In the genomic region with DNA sequence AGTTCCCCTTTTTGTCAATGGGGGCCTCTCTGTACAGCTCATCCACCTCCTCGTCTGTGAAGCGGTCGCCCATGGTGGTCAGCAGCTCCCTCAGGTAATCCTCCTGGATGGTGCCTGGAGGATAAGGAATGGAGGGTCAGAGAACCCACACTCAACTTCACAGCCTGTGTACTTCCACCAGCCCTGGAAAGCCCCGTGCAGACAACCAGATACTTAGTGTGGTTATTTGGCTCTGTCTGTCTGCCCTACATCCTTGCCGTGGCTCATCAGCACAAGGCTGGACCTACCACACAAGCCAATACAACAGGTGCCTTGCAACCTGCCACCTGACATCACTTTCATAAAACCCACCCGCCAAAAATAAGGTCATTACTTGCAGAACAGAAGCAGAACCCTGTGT, we compare ENCODE assay signal across 25 mouse cellular contexts. TPM values are rescaled to one million over a fixed set of nuclear protein-coding genes. Genes with fewer than 3 reads are reported as not detected.
DNase-seq lines count a peak whose midpoint lies in the region; ATAC-seq and TF ChIP-seq lines count a peak whose summit lies in the region.
"Had no signal": no experiment of that assay in that cellular context is flagged by ENCODE, and none has a peak within 500 bp of the region (broad histone marks: within the 10 kb centered on the region; RNA-seq: fewer than 3 reads in every experiment).

No protein-coding gene starts in this region.

- 69% methylated on average over 6 of the region's 6 CpGs for WGBS in heart, embryonic 11.5 days (ENCODE audit: insufficient replicate concordance)
- WGBS in intestine, embryonic 16.5 days, result 82% methylated on average over 6 of the region's 6 CpGs
- 73% methylated on average over 6 of the region's 6 CpGs for WGBS in intestine, embryonic 15.5 days
- 58% methylated on average over 6 of the region's 6 CpGs for WGBS in heart, postnatal 0 days
- WGBS in midbrain, embryonic 10.5 days, result 92% methylated on average over 6 of the region's 6 CpGs

- H3K9ac ChIP-seq in heart, embryonic 11.5 days (ENCODE audit: low read depth, low read length), result no peak overlapping the region
- no peak overlapping the region for H3K9ac ChIP-seq in intestine, embryonic 16.5 days (ENCODE audit: low read depth, low read length)
- H3K9ac ChIP-seq in intestine, embryonic 15.5 days, result no peak overlapping the region
- no peak overlapping the region for H3K9ac ChIP-seq in CH12.LX (ENCODE audit: insufficient read depth, low read depth)
- H3K9ac ChIP-seq in heart, postnatal 0 days (replicated peaks; ENCODE audit: low read depth, low read length), result no peak overlapping the region
- H3K9ac ChIP-seq: embryonic facial prominence, embryonic 15.5 days; forebrain, embryonic 12.5 days; forebrain, postnatal 0 days; liver, embryonic 15.5 days; neural tube, embryonic 15.5 days had no signal

- peaks cover 55% of the 10 kb centered on the region for H3K79me2 ChIP-seq in CH12.LX (replicated peaks; ENCODE audit: control insufficient read depth, extremely low read depth, insufficient read depth, poor library complexity, severe bottlenecking)

- H3K36me3 ChIP-seq in heart, embryonic 11.5 days (ENCODE audit: control insufficient read depth, insufficient read depth, low read length), result peaks cover 22% of the 10 kb centered on the region
- 0 out of 2 replicates have a peak, but pooled peaks cover 17% of the 10 kb centered on the region for H3K36me3 ChIP-seq in intestine, embryonic 16.5 days (ENCODE audit: control insufficient read depth, insufficient read depth, low read length)
- peaks cover 17% of the 10 kb centered on the region; the same call in 1 of the 2 replicates for H3K36me3 ChIP-seq in intestine, embryonic 15.5 days
- peaks cover 20 to 54% of the 10 kb centered on the region in 2 experiments for H3K36me3 ChIP-seq in CH12.LX (replicated peaks in 1 of 2; ENCODE audit: control insufficient read depth in 1 of 2, insufficient read depth in 1 of 2, low read length in 1 of 2)
- peaks cover 47% of the 10 kb centered on the region for H3K36me3 ChIP-seq in heart, postnatal 0 days (replicated peaks; ENCODE audit: control insufficient read depth, insufficient read depth, low read length)
- peaks cover 57% of the 10 kb centered on the region for H3K36me3 ChIP-seq in midbrain, embryonic 10.5 days

- no peak for ATAC-seq in heart, embryonic 11.5 days (replicated peaks; ENCODE audit: insufficient number of reproducible peaks, low FRiP score, low TSS enrichment)
- no peak for ATAC-seq in intestine, embryonic 16.5 days
- ATAC-seq in intestine, embryonic 15.5 days, result no peak
- ATAC-seq in heart, postnatal 0 days (ENCODE audit: insufficient read depth, low read depth), result no peak
- ATAC-seq: forebrain, postnatal 0 days; hindbrain, embryonic 16.5 days had no signal

- DNase-seq in heart, adult 9 months (ENCODE audit: low spot score in 2 of 2), result no peak
- DNase-seq in CH12.LX (ENCODE audit: extremely low read depth), result no peak
- no peak for DNase-seq in heart, postnatal 0 days (ENCODE audit: low spot score)
- DNase-seq in midbrain, embryonic 10.5 days (ENCODE audit: low spot score), result no peak
- DNase-seq: adrenal gland, adult 8-10 months; cerebellum, adult 2 months; cerebellum, postnatal 14 days; forebrain, postnatal 0 days; gastrocnemius, postnatal 14 days; kidney, adult 8-10 months; layer of hippocampus, adult 9-11 months; lung, postnatal 36 days; midbrain, embryonic 14.5 days; retina, postnatal 1 day; right cerebral cortex, postnatal 25 days; thymus, postnatal 14 days had no signal

- TF ChIP-seq RAD21 in CH12.LX (IDR thresholded peaks at IDR 0.05; ENCODE audit: low read depth, low read length), result no peak

- dilution Hi-C loops in CH12.LX (cut with MboI; ENCODE audit: extremely low pct_ligation_motif_present, extremely low pct_unique_long_range_greater_than_20kb, low sequenced_read_pairs), result no loop called here

- no peak; the same call in 1 of the 2 replicates for TF ChIP-seq EP300 in CH12.LX (IDR thresholded peaks at IDR 0.05; ENCODE audit: low read length)
- TF ChIP-seq EP300 in heart, postnatal 0 days (IDR thresholded peaks at IDR 0.05; ENCODE audit: low read depth), result no peak

- in situ Hi-C loops in CH12.LX (cut with MboI; ENCODE audit: low pct_ligation_motif_present, low pct_unique_long_range_greater_than_20kb, low sequenced_read_pairs), result no loop called here

- TF ChIP-seq POLR2A in CH12.LX (IDR thresholded peaks at IDR 0.05; ENCODE audit: low read depth, low read length), result no peak

- H3K4me2 ChIP-seq in heart, embryonic 11.5 days, result no peak overlapping the region
- H3K4me2 ChIP-seq in intestine, embryonic 16.5 days (ENCODE audit: low read depth, low read length), result no peak overlapping the region
- no peak overlapping the region for H3K4me2 ChIP-seq in intestine, embryonic 15.5 days (replicated peaks)
- peak overlapping the region; percentile 61; the same call in 1 of the 2 replicates for H3K4me2 ChIP-seq in CH12.LX (ENCODE audit: insufficient read depth, low read depth, poor library complexity, severe bottlenecking)
- H3K4me2 ChIP-seq in heart, postnatal 0 days (ENCODE audit: low read depth, low read length), result no peak overlapping the region
- H3K4me2 ChIP-seq: embryonic facial prominence, embryonic 15.5 days; forebrain, embryonic 12.5 days; liver, embryonic 15.5 days; neural tube, embryonic 15.5 days had no signal

- 0 out of 2 replicates have a peak overlapping the region, but pooled peaks have one; percentile 46 for H3K27ac ChIP-seq in heart, embryonic 11.5 days (ENCODE audit: low read depth, low read length)
- H3K27ac ChIP-seq in intestine, embryonic 16.5 days (ENCODE audit: low read length), result peak overlapping the region; percentile 0; the same call in 1 of the 2 replicates
- no peak overlapping the region for H3K27ac ChIP-seq in intestine, embryonic 15.5 days
- H3K27ac ChIP-seq in CH12.LX (ENCODE audit: insufficient read depth, low read depth), result peak overlapping the region; percentile 55
- H3K27ac ChIP-seq in heart, postnatal 0 days (ENCODE audit: low read depth), result peak overlapping the region; percentile 94
- no peak overlapping the region for H3K27ac ChIP-seq in midbrain, embryonic 10.5 days (replicated peaks)
- H3K27ac ChIP-seq: embryonic facial prominence, embryonic 10.5 days; liver, embryonic 15.5 days; neural tube, embryonic 15.5 days had no signal

- H3K9me3 ChIP-seq in heart, embryonic 11.5 days (replicated peaks; ENCODE audit: control insufficient read depth, low read length), result no peaks in the 10 kb centered on the region
- no peaks in the 10 kb centered on the region for H3K9me3 ChIP-seq in intestine, embryonic 16.5 days (ENCODE audit: control insufficient read depth, low read length)
- H3K9me3 ChIP-seq in intestine, embryonic 15.5 days, result no peaks in the 10 kb centered on the region
- H3K9me3 ChIP-seq in CH12.LX (replicated peaks; ENCODE audit: low read length), result no peaks in the 10 kb centered on the region
- H3K9me3 ChIP-seq in heart, postnatal 0 days (replicated peaks; ENCODE audit: control insufficient read depth, low read length), result no peaks in the 10 kb centered on the region
- H3K9me3 ChIP-seq in midbrain, embryonic 10.5 days (replicated peaks), result no peaks in the 10 kb centered on the region
- H3K9me3 ChIP-seq: embryonic facial prominence, embryonic 10.5 days; embryonic facial prominence, embryonic 15.5 days; forebrain, embryonic 12.5 days; liver, embryonic 15.5 days; neural tube, embryonic 15.5 days had no signal

- H3K4me3 ChIP-seq in heart, embryonic 11.5 days (ENCODE audit: low read depth, low read length), result no peak overlapping the region
- no peak overlapping the region for H3K4me3 ChIP-seq in intestine, embryonic 16.5 days (ENCODE audit: low read length)
- no peak overlapping the region for H3K4me3 ChIP-seq in intestine, embryonic 15.5 days (replicated peaks)
- no peak overlapping the region for H3K4me3 ChIP-seq in CH12.LX (replicated peaks in 1 of 3; ENCODE audit: low read depth in 2 of 3, low read length in 2 of 3, poor library complexity in 1 of 3)
- H3K4me3 ChIP-seq in heart, postnatal 0 days (ENCODE audit: low read depth, low read length), result no peak overlapping the region
- H3K4me3 ChIP-seq in midbrain, embryonic 10.5 days, result no peak overlapping the region
- H3K4me3 ChIP-seq: embryonic facial prominence, embryonic 10.5 days; embryonic facial prominence, embryonic 15.5 days; forebrain, embryonic 12.5 days; liver, embryonic 15.5 days; neural tube, embryonic 15.5 days had no signal

- no peaks in the 10 kb centered on the region for H3K27me3 ChIP-seq in heart, embryonic 11.5 days (ENCODE audit: control insufficient read depth, insufficient read depth, low read length)
- no peaks in the 10 kb centered on the region for H3K27me3 ChIP-seq in intestine, embryonic 16.5 days (replicated peaks; ENCODE audit: control insufficient read depth, insufficient read depth, low read length)
- H3K27me3 ChIP-seq in intestine, embryonic 15.5 days (replicated peaks), result no peaks in the 10 kb centered on the region
- no peaks in the 10 kb centered on the region for H3K27me3 ChIP-seq in CH12.LX (replicated peaks)
- no peaks in the 10 kb centered on the region for H3K27me3 ChIP-seq in heart, postnatal 0 days (ENCODE audit: control insufficient read depth, insufficient read depth, low read length)
- H3K27me3 ChIP-seq in midbrain, embryonic 10.5 days (ENCODE audit: low read depth, poor library complexity, severe bottlenecking), result no peaks in the 10 kb centered on the region
- H3K27me3 ChIP-seq: embryonic facial prominence, embryonic 15.5 days; forebrain, embryonic 12.5 days; liver, embryonic 15.5 days; neural tube, embryonic 15.5 days had no signal

- peaks cover 57% of the 10 kb centered on the region for H3K4me1 ChIP-seq in heart, embryonic 11.5 days (ENCODE audit: control insufficient read depth, insufficient read depth, low read length)
- peaks cover 40% of the 10 kb centered on the region for H3K4me1 ChIP-seq in intestine, embryonic 16.5 days (ENCODE audit: control insufficient read depth, insufficient read depth, low read length)
- H3K4me1 ChIP-seq in intestine, embryonic 15.5 days (replicated peaks), result peaks cover 26% of the 10 kb centered on the region
- H3K4me1 ChIP-seq in CH12.LX (ENCODE audit: control insufficient read depth in 1 of 2, insufficient read depth in 2 of 2), result peaks cover 20 to 74% of the 10 kb centered on the region in 2 experiments
- H3K4me1 ChIP-seq in heart, postnatal 0 days (ENCODE audit: control insufficient read depth, insufficient read depth), result peaks cover 53% of the 10 kb centered on the region
- peaks cover 21% of the 10 kb centered on the region for H3K4me1 ChIP-seq in midbrain, embryonic 10.5 days

- TF ChIP-seq CTCF in CH12.LX (conservative IDR thresholded peaks at IDR 0.05 in 1 of 2, IDR thresholded peaks at IDR 0.05 in 1 of 2; ENCODE audit: low read depth in 2 of 2, low read length in 2 of 2), result no peak
- TF ChIP-seq CTCF in heart, postnatal 0 days (IDR thresholded peaks at IDR 0.05; ENCODE audit: low read depth), result no peak

RNA-seq across cellular contexts. Expression of a gene that starts 7.8 kb away (rescaled TPM):
- polyA plus RNA-seq in heart, embryonic 11.5 days (2014; fragmentation: Nextera tagmentation; extraction: Ambion mirVana), result 208 and 237 TPM in 2 replicates
- 10.6 and 10.8 TPM in 2 replicates for polyA plus RNA-seq in intestine, embryonic 16.5 days (2015; fragmentation: Nextera tagmentation; extraction: Ambion mirVana)
- 11.1 and 12.6 TPM in 2 replicates for polyA plus RNA-seq in intestine, embryonic 15.5 days (2015; fragmentation: Nextera tagmentation; extraction: Ambion mirVana)
- total RNA-seq in CH12.LX (2012; rRNA removed) (0.42 and 0.55 TPM in 2 replicates), CH12.LX (2014; rRNA removed) (0.26 TPM in 2 replicates)
- polyA plus RNA-seq in CH12.LX (2012; ENCODE audit: insufficient read length, low read depth), result 0.86 and 0.93 TPM in 2 replicates
- 392 and 459 TPM in 2 replicates for total RNA-seq in heart, postnatal 0 days (2014; rRNA removed; ENCODE audit: low replicate concordance)
- 214 and 238 TPM in 2 replicates for polyA plus RNA-seq in heart, postnatal 0 days (2015; fragmentation: Nextera tagmentation; extraction: Ambion mirVana)
- polyA plus RNA-seq in midbrain, embryonic 10.5 days (2016; fragmentation: Nextera tagmentation; extraction: Ambion mirVana), result 1.7 and 2.3 TPM in 2 replicates

RNA-seq across cellular contexts. Expression of a gene that starts 8.0 kb away (rescaled TPM):
- 878 and 906 TPM in 2 replicates for polyA plus RNA-seq in heart, embryonic 11.5 days (2014; fragmentation: Nextera tagmentation; extraction: Ambion mirVana)
- 485 and 503 TPM in 2 replicates for polyA plus RNA-seq in intestine, embryonic 16.5 days (2015; fragmentation: Nextera tagmentation; extraction: Ambion mirVana)
- 490 and 556 TPM in 2 replicates for polyA plus RNA-seq in intestine, embryonic 15.5 days (2015; fragmentation: Nextera tagmentation; extraction: Ambion mirVana)
- total RNA-seq in CH12.LX (2012; rRNA removed) (163 and 171 TPM in 2 replicates), CH12.LX (2014; rRNA removed) (246 and 279 TPM in 2 replicates)
- polyA plus RNA-seq in CH12.LX (2012; ENCODE audit: insufficient read length, low read depth), result 280 and 285 TPM in 2 replicates
- total RNA-seq in heart, postnatal 0 days (2014; rRNA removed; ENCODE audit: low replicate concordance), result 429 and 487 TPM in 2 replicates
- polyA plus RNA-seq in heart, postnatal 0 days (2015; fragmentation: Nextera tagmentation; extraction: Ambion mirVana), result 773 and 817 TPM in 2 replicates
- polyA plus RNA-seq in midbrain, embryonic 10.5 days (2016; fragmentation: Nextera tagmentation; extraction: Ambion mirVana), result 366 and 403 TPM in 2 replicates

Comparison
In these comparisons a context has a peak if more than half of its experiments do, and no peak if none do; other contexts are left out.
1. H3K27ac ChIP-seq: peak in heart, embryonic 11.5 days (single experiment), intestine, embryonic 16.5 days (single experiment), CH12.LX (single experiment) and heart, postnatal 0 days (single experiment); none in intestine, embryonic 15.5 days (single experiment) and midbrain, embryonic 10.5 days (single experiment).
2. RNA of a gene that starts 7.8 kb away (polyA plus RNA-seq): 214 to 238 TPM in heart, postnatal 0 days and 208 to 237 TPM in heart, embryonic 11.5 days; 11.1 to 12.6 TPM in intestine, embryonic 15.5 days, 10.6 to 10.8 TPM in intestine, embryonic 16.5 days, 1.7 to 2.3 TPM in midbrain, embryonic 10.5 days and 0.86 to 0.93 TPM in CH12.LX; every median in the first group is over 10 times any median in the second.